Mouse (Mus musculus): ENCODE data around the gene Cc2d2a.

Gene Cc2d2a

DNA sequence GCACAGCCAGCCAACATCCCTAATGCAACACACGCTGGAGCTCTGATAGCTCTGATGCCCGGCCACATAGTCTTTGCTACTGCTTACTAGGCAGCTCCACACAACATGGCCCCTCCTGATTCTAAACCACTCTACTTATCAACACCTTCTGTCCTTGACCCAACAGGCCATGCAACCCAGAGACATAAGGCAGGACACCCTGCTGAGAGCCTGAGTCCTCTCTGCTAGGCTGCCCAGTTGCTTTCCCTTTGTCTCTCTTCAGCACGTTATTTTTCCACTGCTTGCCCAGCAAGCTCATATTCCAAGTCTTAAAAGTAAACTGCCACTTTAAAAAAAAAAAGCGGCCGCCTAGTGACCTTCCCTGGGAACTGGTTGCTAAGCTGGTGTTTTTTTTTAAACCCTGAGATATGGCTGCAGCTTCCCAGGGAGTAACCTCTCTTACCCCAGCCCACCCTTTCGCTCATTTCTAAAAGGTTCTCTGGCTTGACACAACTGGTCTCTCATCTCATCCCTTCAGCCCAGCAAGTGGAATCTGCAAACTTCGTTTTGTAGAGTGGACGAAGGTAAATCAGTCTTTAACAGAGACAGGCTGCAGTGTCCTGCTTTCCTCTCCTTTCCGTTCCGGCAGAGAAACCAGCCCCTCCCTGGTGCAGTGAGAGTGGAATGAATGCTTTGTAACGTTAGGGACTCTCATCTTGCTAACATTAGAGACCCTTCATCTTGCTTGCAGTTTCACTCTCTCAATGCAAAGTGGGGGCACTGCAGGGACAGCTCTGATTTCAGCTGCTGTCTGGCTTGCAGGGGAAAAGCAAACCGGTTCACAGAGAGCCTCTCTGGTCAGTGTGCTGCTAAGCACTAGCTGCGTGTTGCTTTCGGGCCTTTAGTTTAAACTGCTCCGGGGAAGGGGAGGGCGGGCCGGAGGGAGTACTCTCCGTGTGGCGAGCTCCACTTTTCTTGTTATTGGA is at the start of gene Cc2d2a:
Gene Cc2d2a (plus strand): TSS at position 350 of the 965 bp plus-strand sequence.
- peak; percentile 66 for DNase-seq (ENCODE audit: low read depth)

DNA sequence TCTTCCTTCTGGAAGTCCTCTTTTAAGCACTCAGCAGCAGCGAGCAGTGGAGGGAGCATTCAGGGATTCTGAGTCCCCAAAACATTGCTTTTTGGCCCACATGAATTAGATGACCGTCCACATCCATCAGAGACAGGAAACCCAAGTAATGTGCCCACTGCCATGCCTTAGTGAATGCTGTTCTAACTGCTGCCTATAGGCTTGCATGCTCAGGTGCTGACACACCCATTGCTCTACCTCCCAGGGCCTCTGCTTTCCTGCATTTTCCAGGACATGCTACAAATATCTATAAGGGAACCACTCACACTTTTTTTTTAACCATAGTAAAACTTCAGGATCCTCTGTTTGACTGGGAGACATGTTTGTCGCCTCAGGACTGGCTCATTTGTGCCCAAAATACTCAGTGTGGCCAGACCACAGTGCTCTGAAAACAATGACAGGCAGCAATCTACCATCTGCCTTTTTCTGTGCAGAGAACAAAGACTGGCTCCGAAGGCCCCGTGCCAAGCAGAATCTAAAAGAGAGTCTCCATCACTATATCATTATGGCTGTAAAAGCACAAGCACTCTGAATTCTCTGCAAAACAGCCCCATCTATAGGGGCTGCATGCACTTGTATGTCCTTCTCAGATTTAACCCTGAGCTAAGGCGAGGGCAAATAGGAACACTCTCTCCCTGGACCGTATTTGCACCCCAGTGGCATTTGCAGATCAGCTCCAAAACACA is 40.4 kb upstream of the Cc2d2a start:
- DNase-seq (ENCODE audit: low read depth), result no peak

DNA sequence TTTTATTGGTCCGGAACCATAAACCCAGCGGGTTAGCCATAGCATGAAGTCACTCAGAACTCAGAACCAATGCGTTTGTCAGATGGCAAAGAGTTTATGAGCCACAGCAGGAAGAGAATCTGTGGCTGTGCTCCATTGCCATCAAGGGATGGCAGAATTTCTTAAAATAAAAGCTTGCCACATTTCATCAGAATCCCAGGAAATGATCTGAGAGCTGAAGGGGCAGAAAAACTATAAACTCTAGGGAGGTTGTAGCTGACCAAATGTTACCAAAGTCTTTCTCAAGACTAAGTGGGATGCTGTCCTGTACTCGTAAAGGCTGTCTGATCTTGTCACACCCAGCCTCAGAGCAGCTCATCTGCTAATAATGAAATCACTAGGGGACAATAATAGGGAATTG is 36.7 kb upstream of the Cc2d2a start:
- no peak for DNase-seq (ENCODE audit: low read depth)

DNA sequence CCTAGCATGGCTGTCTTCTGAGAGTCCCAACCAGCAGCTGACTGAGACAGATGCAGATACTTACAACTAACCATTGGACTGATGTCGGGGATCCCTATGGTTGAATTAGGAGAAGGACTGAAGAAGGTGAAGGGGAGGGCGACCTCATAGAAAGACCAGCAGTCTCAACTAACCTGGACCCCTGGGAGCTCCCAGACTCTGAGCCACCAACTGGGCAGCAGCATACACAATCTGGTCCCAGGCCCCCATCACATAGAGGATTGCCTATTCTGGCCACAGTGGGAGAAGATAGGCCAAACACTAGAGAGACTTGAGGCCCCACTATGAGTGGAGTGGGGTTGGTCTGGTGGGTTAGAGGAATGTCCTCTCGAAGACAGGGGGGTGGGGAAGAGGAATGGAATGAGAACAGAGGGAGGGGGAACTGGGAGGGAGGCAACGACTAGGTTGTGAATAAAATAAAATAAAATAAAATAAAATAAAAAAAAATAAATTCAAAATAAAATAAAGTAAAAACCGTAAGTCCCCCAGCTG is 28.0 kb upstream of the Cc2d2a start:
- no peak for DNase-seq (ENCODE audit: low read depth)

- DNase-seq (ENCODE audit: low read depth), result no peak
These were observed 27.5 kb upstream of the Cc2d2a start for GRCm38 (mm10) chr5:43634602-43635081.

- DNase-seq (ENCODE audit: low read depth), result peak; percentile 70
These were observed 17.1 kb upstream of the Cc2d2a start for GRCm38 (mm10) chr5:43645020-43645419.

GRCm38 (mm10) chr5:43647098-43647774 is 14.9 kb upstream of the Cc2d2a start:
- DNase-seq (ENCODE audit: low read depth), result peak; percentile 43

- DNase-seq (ENCODE audit: low read depth), result no peak
These were observed 648 bp upstream of the Cc2d2a start for GRCm38 (mm10) chr5:43661498-43661897.

GRCm38 (mm10) chr5:43663531-43663930 is 1.4 kb downstream of the Cc2d2a start:
- DNase-seq (ENCODE audit: low read depth), result no peak

DNA sequence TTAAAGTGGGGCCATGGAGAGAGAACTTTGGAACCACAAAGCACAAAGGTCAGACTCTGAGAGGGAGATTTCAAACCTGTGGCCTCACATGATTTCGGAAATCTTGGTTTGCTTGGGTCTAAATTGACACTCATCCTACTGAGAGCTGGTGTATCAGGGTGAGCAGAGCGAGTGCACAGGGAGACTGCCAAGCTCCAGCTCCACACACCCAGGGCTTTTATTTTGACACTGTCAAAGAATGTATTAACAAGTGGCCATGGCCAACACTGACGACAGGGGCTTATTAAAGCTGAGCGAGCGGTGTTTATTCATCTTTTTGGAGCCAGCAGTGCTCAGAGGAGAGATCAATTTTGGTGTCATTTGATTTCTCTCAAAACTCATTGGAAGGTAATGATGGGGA is 3.0 kb downstream of the Cc2d2a start:
- DNase-seq (ENCODE audit: low read depth), result no peak

- no peak for DNase-seq (ENCODE audit: low read depth)
These were observed 7.0 kb downstream of the Cc2d2a start for GRCm38 (mm10) chr5:43669118-43669645.

GRCm38 (mm10) chr5:43672177-43672911 is 10.2 kb downstream of the Cc2d2a start:
- DNase-seq (ENCODE audit: low read depth), result peak; percentile 84

DNA sequence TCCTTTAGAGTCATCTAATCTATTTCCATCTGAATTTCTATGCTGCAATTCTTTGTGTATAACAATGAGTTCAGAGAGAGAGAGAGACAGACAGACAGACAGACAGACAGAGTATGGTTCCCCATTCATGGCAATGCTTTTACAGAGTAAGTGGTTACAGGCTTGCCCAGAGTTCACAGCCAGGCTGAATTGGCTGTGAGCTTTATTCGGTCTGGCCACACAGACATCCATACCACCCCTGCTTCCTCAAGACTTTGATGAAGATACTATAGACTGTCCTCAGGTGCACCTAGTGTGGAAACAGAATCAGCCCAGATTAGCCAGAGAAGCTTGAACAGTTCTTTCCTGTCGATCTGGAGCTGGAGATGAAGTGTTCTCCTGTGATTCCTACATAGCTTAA is 10.9 kb downstream of the Cc2d2a start:
- DNase-seq (ENCODE audit: low read depth), result no peak

GRCm38 (mm10) chr5:43685466-43685865 is 23.3 kb downstream of the Cc2d2a start:
- DNase-seq (ENCODE audit: low read depth), result no peak

GRCm38 (mm10) chr5:43692489-43692888 is 30.3 kb downstream of the Cc2d2a start:
- peak; percentile 85 for DNase-seq (ENCODE audit: low read depth)

GRCm38 (mm10) chr5:43697133-43697532 is 35.0 kb downstream of the Cc2d2a start:
- DNase-seq (ENCODE audit: low read depth), result no peak

DNA sequence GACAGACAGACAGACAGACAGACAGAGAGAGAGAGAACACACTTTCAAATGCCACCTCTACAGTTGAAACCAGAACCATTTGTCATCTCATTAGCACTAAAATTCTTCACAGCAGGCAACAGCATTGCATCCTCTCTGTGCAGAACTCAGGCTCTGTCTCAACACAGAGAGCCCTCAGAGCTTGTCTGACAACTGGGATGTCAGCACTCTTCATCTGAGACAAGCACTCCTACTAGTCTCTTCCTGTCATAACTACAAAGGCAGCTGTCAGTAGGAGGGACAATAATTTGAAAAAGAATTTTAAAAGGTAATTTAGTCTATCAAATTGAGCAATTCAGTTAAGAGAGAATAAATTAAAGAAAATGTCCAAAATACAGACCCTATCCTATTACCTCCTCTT is 37.1 kb downstream of the Cc2d2a start:
- DNase-seq (ENCODE audit: low read depth), result no peak

GRCm38 (mm10) chr5:43721538-43722451 is 59.6 kb downstream of the Cc2d2a start:
- DNase-seq (ENCODE audit: low read depth), result no peak

GRCm38 (mm10) chr5:43722452-43722783 is 60.3 kb downstream of the Cc2d2a start:
- no peak for DNase-seq (ENCODE audit: low read depth)

DNA sequence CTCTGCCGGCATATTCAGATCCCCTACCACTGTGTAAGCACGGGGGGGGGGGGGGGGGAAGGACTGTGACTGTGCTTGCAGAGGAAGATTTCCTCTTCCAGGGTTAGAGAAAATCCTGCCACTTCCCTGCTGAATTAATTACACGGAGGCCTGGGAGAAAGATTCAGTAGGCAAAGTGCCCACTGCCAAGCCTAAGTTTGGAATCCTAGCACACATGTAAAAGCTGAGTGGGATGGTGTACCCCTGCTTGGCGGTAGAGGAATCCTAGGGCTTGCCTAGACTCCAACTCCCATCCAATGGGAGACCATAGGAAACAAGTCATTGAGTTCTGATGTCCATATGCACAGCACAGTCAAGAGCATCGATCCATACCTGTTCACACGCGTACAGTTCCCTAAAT is 61.7 kb downstream of the Cc2d2a start:
- DNase-seq (ENCODE audit: low read depth), result no peak

All from fibroblast of lung, adult 2 months (primary cell).